Mouse (Mus musculus): ENCODE data around the gene Olfr1357.

GRCm38 (mm10) chr10:78661198-78661597, 43.3 kb upstream of the Olfr1357 start:
- TF ChIP-seq CTCF (IDR thresholded peaks at IDR 0.05; ENCODE audit: low read depth) (no peak), EP300 (optimal IDR thresholded peaks at IDR 0.05) (no peak)

Data from stomach, postnatal 0 days (tissue).